Mouse (Mus musculus) telencephalon, adult 2 months (tissue): ENCODE results near the gene Mccc1.

Source experiments
- DNase-seq: peaks from one replicate; pipeline ENCODE4 v3.0.0-alpha.2; 2011; ENCODE audit warnings: low read depth, low spot score

Mccc1 gene

GRCm38 (mm10) chr3:35922522-35922921 lies 78.0 kb downstream of the Mccc1 start:
- DNase-seq: no peak

GRCm38 (mm10) chr3:35918229-35918628 lies 82.2 kb downstream of the Mccc1 start:
- DNase-seq: no peak
